Mouse (Mus musculus): Measurements from ENCODE around the gene Cables2.

Gene Cables2

GRCm38 (mm10) chr2:180225762-180226378, 47.4 kb downstream of the Cables2 start, which contains the start of gene Lama5:
Gene Lama5 (minus strand): TSS chr2:180225859.
- DNase-seq (ENCODE audit: low spot score in 2 of 2), result no peak

DNA sequence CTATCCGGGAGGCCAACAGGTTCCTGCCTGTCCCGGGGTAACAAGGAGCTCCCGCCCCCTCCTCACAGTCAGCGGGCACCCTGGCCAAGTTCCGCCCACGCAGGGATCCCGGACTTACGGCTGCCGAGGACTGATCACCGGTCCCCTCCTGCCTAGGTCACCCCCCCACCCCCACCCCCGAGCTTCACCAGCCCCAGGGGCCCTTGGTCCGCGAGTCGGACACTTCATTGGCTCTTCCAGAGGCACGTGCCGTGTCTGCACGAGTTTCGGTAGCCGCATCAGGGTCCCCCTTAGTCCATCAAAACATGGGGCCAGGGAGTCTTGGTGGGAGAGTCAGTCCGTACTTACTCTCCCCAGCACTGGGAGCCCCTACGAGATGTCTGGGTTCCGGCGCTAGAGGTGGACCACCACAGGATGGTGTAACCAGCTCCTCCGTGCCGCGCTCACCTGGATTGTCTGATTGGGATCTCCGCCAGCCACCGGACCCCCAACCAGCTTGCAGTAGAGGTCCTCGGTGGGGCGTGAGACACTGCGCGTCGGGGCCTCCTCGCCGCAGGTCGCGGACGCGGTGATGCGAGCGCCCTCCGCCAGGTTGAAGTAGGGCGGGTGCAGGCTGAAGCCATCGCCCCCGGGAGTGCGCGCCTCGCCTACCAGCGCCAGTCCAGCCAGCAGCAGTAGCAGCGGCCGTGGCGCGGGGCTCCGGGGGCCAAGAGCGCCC, 48.1 kb downstream of the Cables2 start:
- no peak for DNase-seq (ENCODE audit: low spot score in 2 of 2)

DNA sequence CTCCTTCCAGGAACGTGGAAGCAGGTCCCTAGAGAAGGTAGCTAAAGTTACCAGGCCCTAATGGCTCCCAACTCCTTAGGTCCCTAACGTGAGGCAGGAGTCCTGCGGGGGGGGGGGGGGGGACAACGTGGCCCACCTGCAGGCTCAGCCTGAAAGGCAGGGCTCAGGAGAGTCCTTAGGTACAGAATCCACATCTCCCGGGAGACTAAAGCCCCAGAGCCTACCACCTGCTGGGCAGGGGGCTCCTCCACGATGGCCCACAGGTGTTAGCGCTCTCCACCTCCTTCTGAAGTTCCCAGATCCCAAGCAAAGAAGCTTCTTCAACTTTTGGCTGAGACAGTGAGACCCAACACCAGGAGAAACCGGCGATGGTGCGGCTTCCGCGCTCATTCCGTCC, 48.7 kb downstream of the Cables2 start:
- no peak for DNase-seq (ENCODE audit: low spot score in 2 of 2)

DNA sequence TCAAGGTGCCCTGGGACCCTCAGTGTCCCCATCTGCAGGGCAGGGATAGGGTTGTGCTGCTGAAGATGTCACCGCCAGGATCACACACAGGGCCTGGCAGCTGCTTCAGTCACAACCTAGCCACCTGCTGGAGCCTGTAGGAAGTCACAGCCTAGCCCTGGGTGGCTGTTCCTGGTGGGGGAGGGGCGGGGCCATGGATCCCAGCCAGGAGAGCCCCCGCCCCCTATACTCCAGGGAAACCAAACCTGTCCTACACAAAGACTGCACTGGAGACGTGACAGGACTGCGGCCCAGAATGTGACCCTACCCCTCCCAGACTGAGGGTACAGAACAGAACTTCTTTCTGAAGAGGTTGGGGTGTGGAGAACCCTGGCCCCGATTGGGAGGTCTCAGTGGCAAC, 51.0 kb downstream of the Cables2 start:
- no peak for DNase-seq (ENCODE audit: low spot score in 2 of 2)

GRCm38 (mm10) chr2:180221051-180221450, 52.2 kb downstream of the Cables2 start:
- DNase-seq (ENCODE audit: low spot score in 2 of 2), result no peak

DNA sequence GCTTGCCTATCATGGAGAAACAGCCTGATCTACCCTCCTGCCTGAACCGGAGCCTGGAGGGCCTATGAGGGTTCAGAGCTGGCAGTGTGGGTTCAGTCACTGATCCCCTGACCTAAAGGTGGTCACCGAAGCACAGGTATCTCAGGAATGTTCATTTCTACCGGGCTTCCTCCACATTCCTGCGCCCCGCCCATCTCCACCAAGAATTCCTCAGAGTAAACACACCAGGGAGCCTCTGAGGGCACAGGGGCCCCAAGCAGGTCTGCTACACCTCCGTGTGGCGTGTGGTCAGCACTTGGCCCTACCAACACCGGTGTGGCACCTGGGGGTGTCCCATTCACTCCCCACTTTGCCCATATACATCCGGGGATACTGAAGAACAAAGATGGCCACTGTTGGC, 53.1 kb downstream of the Cables2 start:
- no peak for DNase-seq (ENCODE audit: low spot score in 2 of 2)

DNA sequence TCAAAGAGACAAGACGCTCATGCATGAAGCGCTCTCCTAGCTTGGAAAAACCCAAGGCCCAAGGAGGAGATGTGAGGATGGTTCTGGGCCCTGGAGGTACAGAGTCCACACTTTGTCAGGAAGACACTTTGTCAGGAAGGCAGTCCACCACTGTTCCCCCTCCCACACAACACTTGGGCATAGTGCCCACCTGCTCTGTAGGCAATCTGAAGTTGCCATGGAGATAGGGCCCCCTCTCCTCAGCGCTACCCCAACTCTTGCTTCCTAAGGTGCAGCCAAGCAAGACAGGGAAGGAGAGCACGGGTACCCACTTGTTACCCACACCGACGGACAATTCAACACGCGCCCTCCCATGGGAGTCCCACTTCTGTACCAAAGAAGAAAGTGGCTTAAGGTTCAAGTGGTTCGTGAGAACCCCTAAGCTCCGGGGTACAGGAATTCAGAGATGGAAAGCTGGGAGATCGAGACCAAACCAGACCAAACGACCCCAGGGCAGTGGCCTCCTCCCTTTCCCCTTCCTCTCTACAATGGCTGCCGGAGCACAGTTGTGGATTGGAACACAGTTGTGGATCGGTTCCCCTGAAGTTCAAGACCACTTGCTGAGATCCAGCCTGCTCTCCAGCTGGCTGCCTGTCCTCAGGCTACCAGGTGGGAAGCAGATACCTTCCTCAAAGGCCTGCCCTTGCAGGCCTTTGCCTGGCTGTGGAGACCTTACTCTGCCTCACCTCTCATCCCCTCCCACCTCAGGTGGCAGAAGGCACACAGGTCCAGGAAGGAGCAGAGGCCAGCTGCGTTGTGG, 54.0 kb downstream of the Cables2 start:
- no peak for DNase-seq (ENCODE audit: low spot score in 2 of 2)

DNA sequence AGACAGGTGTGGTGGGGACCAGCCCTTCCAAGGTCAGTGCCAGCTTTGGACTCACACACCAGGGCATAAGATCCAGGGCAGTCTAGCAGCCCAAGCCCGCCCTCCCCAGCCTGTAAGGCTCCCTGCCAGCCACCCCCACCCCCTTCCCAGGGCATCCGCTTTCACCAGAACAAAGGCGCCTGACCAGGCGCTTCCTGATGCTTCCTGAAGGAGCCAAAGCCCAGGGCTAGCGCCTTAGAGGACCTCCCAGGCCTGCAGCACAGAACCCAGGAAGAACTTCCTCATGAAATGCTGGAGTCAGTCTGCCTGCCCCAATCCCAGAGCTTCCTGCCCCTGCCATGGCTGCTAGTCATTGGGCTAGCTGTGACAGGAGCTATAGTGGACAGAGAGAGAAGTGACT, 54.6 kb downstream of the Cables2 start:
- DNase-seq (ENCODE audit: low spot score in 2 of 2), result no peak

GRCm38 (mm10) chr2:180218241-180218640, 55.1 kb downstream of the Cables2 start:
- DNase-seq (ENCODE audit: low spot score in 2 of 2), result no peak

GRCm38 (mm10) chr2:180217587-180217986, 55.7 kb downstream of the Cables2 start:
- no peak for DNase-seq (ENCODE audit: low spot score in 2 of 2)

DNA sequence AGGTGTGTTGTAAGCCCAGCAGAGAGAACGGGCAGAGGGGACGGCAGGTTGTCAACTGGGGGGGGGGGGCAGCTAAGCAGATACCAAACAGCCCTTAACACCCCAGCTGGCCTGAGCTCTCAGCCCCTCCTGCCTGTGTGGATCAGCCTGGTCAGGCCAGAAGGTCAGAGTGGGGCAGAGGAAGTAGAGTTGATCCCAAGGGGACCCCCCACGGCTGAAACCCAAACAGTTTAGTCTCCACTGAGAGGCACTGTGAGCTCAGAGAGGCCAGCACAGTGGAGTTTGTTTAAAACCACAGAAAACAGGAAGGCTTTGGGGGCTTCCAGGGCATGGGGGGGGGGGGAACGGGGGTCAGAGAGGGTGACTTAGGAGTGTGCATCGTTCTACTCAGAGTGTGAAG, 56.4 kb downstream of the Cables2 start:
- no peak for DNase-seq (ENCODE audit: low spot score in 2 of 2)

- DNase-seq (ENCODE audit: low spot score in 2 of 2), result no peak
Observed at GRCm38 (mm10) chr2:180215951-180216350, 57.3 kb downstream of the Cables2 start.

GRCm38 (mm10) chr2:180215011-180215461, 58.3 kb downstream of the Cables2 start:
- no peak for DNase-seq (ENCODE audit: low spot score in 2 of 2)

DNA sequence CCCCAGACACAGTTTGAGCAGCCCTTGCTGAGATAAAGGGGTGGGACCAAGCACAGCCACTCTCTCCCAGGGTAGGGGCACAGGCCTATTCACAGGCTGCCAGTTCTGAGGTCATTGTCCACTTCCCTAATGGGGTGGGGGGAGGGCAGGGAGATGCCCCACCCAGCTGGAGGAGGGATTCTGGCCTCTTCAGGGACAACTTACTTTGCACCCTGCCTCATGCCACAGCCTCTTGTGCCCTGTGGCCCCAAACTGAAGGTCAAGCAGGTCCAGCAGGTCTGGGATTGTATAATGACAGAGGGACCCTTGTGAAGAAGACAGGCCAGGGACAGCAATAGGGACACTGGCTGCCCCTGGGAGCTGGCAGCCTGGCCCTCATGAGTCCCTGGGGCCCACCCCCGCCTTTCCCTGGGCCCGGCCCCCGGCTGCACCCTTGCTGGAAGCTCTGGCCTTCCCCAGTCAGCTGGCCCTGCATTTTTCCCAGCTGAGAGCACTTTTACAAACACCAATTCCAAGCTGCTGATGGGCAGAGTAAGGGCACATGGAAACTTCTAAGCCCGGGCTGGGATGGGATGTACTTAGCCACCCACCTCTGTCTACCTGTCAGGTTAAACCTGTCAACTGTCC, 58.8 kb downstream of the Cables2 start:
- DNase-seq (ENCODE audit: low spot score in 2 of 2), result no peak

- no peak for DNase-seq (ENCODE audit: low spot score in 2 of 2)
Observed at GRCm38 (mm10) chr2:180212255-180212654, 61.0 kb downstream of the Cables2 start.

DNA sequence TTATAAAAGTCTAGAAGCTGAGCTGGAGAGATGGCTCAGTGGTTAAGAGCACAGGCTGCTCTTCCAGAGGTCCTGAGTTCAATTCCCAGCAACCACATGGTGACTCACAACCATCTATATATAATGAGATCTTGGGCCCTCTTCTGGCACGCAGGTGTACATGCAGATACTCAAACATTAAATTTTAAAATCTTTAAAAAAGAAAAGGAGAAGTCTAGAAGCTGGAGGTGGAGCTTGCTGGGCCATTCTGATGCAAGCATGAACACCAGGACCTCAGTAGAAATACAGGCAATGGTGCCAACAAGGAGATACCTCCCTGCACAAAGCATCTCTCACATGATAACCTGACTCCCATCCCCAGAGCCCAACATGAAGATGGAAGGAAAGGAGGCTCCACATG, 64.3 kb downstream of the Cables2 start:
- DNase-seq (ENCODE audit: low spot score in 2 of 2), result no peak

All from frontal cortex, postnatal 10 days (tissue).